Mouse (Mus musculus) intestine, embryonic 14.5 days (tissue): ENCODE results near the gene Ccdc191. TPM values are rescaled to one million over a fixed set of nuclear protein-coding genes. Genes with fewer than 3 reads are reported as not detected.

Experiments
- ATAC-seq: fragments of 200-750 bp; cut with Nextera tagmentation; replicated peaks from 2 replicates; pipeline ENCODE4 v1.8.0; 2017; ENCODE audit warnings: low read depth, moderate number of reproducible peaks, moderate TSS enrichment, moderate library complexity; ENCODE audit not compliant: low FRiP score, low TSS enrichment
- DNase-seq: peaks from one replicate; pipeline ENCODE4 v3.0.0-alpha.2; 2018; ENCODE audit warnings: low spot score
- H3K27ac ChIP-seq: fragments of 300-500 bp; sonication (generic); 2 replicates; pipeline ENCODE4 v1.5.1; 2014; ENCODE audit warnings: low read depth, mild to moderate bottlenecking, control low read depth
- H3K27me3 ChIP-seq: fragments of 300-500 bp; sonication (generic); replicated peaks from 2 replicates; pipeline ENCODE4 v1.6.1; 2014; ENCODE audit warnings: low read length, control low read depth; ENCODE audit not compliant: control insufficient read depth, insufficient read depth
- H3K36me3 ChIP-seq: fragments of 300-500 bp; sonication (generic); 2 replicates; pipeline ENCODE4 v1.6.1; 2014; ENCODE audit warnings: low read length, control low read depth; ENCODE audit not compliant: control insufficient read depth, insufficient read depth
- H3K4me1 ChIP-seq: fragments of 300-500 bp; sonication (generic); replicated peaks from 2 replicates; pipeline ENCODE4 v1.6.1; 2014; ENCODE audit warnings: low read length, control low read depth, mixed read lengths; ENCODE audit not compliant: control insufficient read depth, insufficient read depth
- H3K4me2 ChIP-seq: fragments of 300-500 bp; sonication (generic); 2 replicates; pipeline ENCODE4 v1.6.1; 2014; ENCODE audit warnings: low read length
- H3K4me3 ChIP-seq: fragments of 300-500 bp; sonication (generic); 2 replicates; pipeline ENCODE4 v1.5.1; 2014; ENCODE audit warnings: low read depth, low read length, control low read depth, mixed read lengths
- H3K9ac ChIP-seq: fragments of 300-500 bp; sonication (generic); 2 replicates; pipeline ENCODE4 v1.6.1; 2014; ENCODE audit warnings: mild to moderate bottlenecking, low read length
- H3K9me3 ChIP-seq: fragments of 300-500 bp; sonication (generic); 2 replicates; pipeline ENCODE4 v1.6.1; 2016; ENCODE audit warnings: low read length, control low read depth; ENCODE audit not compliant: control insufficient read depth
- WGBS: fragments of 180-500 bp; shearing (Covaris S2); extraction: QIAGEN DNeasy Blood & Tissue Kit; methylation state at CpG from one replicate; pipeline ENCODE4 v1.1.7; 2014; 5-methylcytosine and 5-hydroxymethylcytosine counted together
- polyA plus RNA-seq: library from polyadenylated mRNA; unstranded; fragments of >200 nt; fragmentation: Nextera tagmentation; extraction: Ambion mirVana; gene quantifications from 2 replicates; pipeline ENCODE4 v1.2.1, GENCODE M21; 2014

Gene Ccdc191
- polyA plus RNA-seq, 1 experiment from 2014 or later, result 10.8 TPM

DNA sequence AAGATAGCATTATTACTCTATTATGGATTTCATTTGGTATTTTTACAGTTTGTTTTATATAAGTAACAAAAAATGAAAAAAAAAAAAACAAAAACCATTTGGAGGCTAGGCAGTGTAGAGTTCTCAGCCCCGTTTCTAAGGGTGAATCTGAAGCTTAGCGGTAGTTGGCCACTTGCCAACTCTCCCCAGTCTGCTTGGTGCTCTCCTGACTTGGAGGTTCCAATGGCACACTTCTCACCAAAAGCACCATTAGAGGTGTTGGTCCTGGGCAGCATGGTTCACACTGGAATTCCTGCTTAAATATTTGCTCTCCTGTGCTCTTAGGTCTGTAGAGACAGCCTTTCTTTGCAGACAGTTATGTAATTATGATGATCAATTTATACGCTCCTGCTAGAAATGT, 45.8 kb downstream of the Ccdc191 start:
- ATAC-seq, result no peak
- Histone ChIP-seq H3K9me3 (no peaks in the 10 kb centered on the region), H3K36me3 (peaks cover 5% of the 10 kb centered on the region; the same call in 1 of the 2 replicates), H3K27me3 (no peaks in the 10 kb centered on the region), H3K9ac (no peak overlapping the region), H3K4me1 (no peaks in the 10 kb centered on the region), H3K4me3 (no peak overlapping the region), H3K4me2 (no peak overlapping the region), H3K27ac (no peak overlapping the region)
- 68% methylated on average over 3 of the region's 3 CpGs for WGBS
- DNase-seq, result no peak

DNA sequence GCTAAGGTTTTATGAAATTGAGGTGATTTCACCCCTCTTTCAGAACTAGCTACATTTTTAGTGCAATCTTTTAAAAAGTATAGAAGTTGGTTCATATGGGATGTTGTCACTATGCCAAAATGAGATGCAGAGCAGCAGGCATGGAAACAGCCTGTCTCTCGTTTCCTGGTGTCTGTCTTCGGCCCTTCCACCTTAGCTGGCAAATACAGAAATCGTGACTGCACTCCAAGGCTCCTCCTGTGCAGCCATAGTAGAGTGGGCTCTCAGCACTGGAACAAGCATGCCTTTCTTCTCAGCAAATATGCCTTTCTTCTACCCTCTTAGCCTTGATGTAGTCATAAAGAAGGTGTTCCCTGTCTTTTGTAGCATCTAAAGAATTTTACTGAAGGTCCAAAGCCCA, 46.3 kb downstream of the Ccdc191 start:
- DNase-seq (no peak), ATAC-seq (no peak)
- Histone ChIP-seq H3K27me3 (no peaks in the 10 kb centered on the region), H3K4me3 (no peak overlapping the region), H3K9me3 (no peaks in the 10 kb centered on the region), H3K4me2 (no peak overlapping the region), H3K4me1 (no peaks in the 10 kb centered on the region), H3K27ac (no peak overlapping the region), H3K9ac (no peak overlapping the region), H3K36me3 (peaks cover 5% of the 10 kb centered on the region; the same call in 1 of the 2 replicates)
- WGBS, result 61% methylated on average over 3 of the region's 3 CpGs

DNA sequence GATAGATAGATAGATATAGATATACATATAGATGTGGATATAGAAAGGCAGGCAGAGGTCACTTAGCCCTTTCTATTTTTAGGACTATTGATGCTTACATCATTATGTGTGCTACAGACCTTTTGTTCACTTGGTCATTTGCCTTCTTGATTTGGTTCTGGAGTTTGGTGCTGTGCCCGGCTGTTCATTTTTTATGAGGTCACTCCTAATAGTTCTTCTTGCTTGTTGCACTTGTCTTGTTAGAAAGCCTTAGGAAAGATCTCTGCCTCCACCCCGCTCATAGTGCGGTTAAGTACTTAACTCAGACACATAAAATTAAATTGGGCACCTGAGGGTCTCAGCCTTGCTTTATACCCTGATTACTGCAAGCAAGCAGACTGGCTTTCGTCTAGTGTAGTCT, 51.2 kb downstream of the Ccdc191 start:
- Histone ChIP-seq H3K4me3 (no peak overlapping the region), H3K27ac (no peak overlapping the region), H3K27me3 (no peaks in the 10 kb centered on the region), H3K4me2 (no peak overlapping the region), H3K9ac (no peak overlapping the region), H3K36me3 (peaks cover 5% of the 10 kb centered on the region; the same call in 1 of the 2 replicates), H3K4me1 (no peaks in the 10 kb centered on the region; the same call in 1 of the 2 replicates), H3K9me3 (no peaks in the 10 kb centered on the region)
- DNase-seq, result no peak
- ATAC-seq, result no peak
- 81% methylated on average over 4 of the region's 4 CpGs for WGBS

DNA sequence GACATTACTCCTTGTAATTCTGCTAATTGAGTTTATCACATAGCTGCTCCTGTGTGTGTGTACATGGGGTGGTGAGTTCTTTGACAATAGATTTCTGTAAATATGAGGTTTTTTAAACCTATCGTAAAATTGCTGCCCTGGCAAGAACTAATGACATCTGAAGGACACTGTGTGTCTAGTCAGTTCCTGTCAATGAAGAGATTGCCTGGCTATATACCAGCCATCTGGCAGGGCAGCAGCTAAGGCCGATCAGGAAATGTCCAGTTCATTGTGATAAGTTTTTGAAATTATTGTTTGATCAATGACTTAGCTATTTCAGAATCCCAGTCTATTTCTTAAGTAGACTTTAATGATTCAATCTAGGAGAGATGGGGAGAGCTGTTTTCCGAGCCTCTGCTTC, 55.8 kb downstream of the Ccdc191 start:
- Histone ChIP-seq H3K27me3 (no peaks in the 10 kb centered on the region), H3K4me2 (no peak overlapping the region), H3K9me3 (no peaks in the 10 kb centered on the region), H3K4me3 (no peak overlapping the region), H3K27ac (peak overlapping the region; percentile 9; the same call in 1 of the 2 replicates), H3K9ac (no peak overlapping the region), H3K36me3 (no peaks in the 10 kb centered on the region), H3K4me1 (no peaks in the 10 kb centered on the region; the same call in 1 of the 2 replicates)
- WGBS, result 72% methylated on average over 3 of the region's 3 CpGs
- DNase-seq, result no peak
- ATAC-seq, result no peak

DNA sequence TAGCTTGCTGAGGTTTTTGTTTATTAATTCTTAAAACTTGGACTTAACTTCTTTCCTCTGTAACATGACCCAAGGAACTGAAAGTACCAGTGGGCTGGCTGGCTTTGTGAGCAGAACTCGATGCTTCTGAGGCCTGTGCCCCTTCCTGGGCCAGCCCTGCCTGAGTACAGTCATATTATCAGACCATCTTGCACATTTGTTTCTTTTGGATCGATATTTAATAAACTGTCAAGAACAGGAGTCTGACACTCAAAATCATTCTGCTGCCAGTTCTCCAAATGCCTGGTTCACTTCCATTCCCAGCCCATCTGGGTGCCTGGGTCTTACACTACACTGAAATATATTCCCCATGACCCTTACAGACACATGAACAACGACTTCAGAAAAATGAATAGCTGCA, 56.3 kb downstream of the Ccdc191 start:
- Histone ChIP-seq H3K4me1 (no peaks in the 10 kb centered on the region; the same call in 1 of the 2 replicates), H3K4me3 (no peak overlapping the region), H3K4me2 (no peak overlapping the region), H3K27ac (peak overlapping the region; percentile 9; the same call in 1 of the 2 replicates), H3K9me3 (no peaks in the 10 kb centered on the region), H3K27me3 (no peaks in the 10 kb centered on the region), H3K9ac (no peak overlapping the region), H3K36me3 (no peaks in the 10 kb centered on the region)
- 46% methylated on average over 3 of the region's 3 CpGs for WGBS
- ATAC-seq, result no peak
- no peak for DNase-seq

DNA sequence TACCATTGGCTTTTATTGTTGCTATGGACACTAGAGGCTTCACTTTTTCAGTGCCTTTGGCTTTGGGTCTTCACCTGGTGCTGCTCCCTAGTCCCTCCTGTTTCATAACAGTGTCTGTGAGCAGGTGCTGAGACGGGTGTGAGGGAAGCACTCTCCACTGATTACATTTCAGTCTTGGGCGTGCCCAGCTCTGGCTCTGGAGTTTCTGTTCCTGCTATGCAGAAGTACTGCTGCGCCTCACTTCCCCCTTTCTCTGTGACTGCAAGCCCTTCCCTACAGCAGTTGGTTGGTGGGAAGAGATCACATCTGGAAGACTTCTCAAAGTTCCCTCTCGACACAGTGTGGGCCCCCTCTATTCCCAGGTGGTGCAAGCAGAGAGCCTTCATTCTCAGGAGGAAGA, 62.0 kb downstream of the Ccdc191 start:
- H3K27me3 ChIP-seq, result no peaks in the 10 kb centered on the region
- DNase-seq, result no peak

DNA sequence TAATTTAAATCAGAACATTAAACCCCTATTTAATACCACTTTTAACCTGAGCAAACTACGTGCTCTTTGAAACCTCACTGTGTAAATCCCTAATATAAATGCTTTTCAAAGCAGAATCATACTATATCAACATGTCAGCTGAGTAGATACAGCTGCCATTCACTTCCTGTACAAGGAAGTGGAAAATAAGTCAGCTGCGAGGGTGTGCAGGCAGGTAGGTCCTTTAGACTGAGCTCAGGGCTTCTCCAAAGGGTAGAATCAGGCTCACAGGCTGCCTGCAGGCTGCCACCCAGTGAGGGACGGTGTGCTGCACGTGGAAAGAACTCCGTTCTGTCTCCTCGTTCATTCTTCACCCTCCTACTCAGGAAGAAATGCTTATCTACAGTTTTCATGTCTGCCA, 65.3 kb downstream of the Ccdc191 start:
- DNase-seq, result peak; percentile 37
- no peak overlapping the region; the same call in 1 of the 2 replicates for H3K27ac ChIP-seq
- H3K4me3 ChIP-seq, result no peak overlapping the region
- H3K9me3 ChIP-seq, result no peaks in the 10 kb centered on the region
- H3K4me1 ChIP-seq, result no peaks in the 10 kb centered on the region; the same call in 1 of the 2 replicates
- no peaks in the 10 kb centered on the region; the same call in 1 of the 2 replicates for H3K36me3 ChIP-seq
- H3K4me2 ChIP-seq, result no peak overlapping the region
- H3K27me3 ChIP-seq, result no peaks in the 10 kb centered on the region
- 62% methylated on average over 6 of the region's 6 CpGs for WGBS
- H3K9ac ChIP-seq, result no peak overlapping the region
- ATAC-seq, result no peak

More for the DNA sequence above, 62.0 kb downstream of the Ccdc191 start:
- no peak overlapping the region for H3K4me2 ChIP-seq
- no peak overlapping the region for H3K27ac ChIP-seq
- no peak overlapping the region for H3K4me3 ChIP-seq
- H3K9ac ChIP-seq, result no peak overlapping the region
- WGBS, result 72% methylated on average over 4 of the region's 4 CpGs
- no peaks in the 10 kb centered on the region for H3K9me3 ChIP-seq
- H3K4me1 ChIP-seq, result no peaks in the 10 kb centered on the region; the same call in 1 of the 2 replicates
- no peaks in the 10 kb centered on the region for H3K36me3 ChIP-seq
- no peak for ATAC-seq

DNA sequence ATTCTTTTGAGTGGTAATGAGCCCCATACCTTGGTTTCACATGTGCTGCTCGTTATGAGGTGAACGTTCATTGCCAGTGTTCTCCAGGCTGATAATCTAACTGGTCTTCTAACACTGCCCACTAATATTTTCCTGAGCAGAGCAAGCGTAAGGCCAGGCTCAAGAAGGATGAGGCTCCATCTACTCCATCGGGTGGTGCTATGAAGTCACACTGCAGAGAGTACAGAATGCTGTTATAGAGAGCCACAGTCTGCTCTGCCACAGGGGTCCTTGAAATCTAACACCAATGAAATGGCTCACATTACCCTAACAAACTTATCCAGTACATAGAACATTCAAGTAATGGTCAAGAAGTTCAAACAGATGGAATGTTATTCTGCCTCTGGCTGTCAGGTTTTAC, 68.4 kb downstream of the Ccdc191 start:
- H3K9ac ChIP-seq, result no peak overlapping the region
- no peaks in the 10 kb centered on the region; the same call in 1 of the 2 replicates for H3K4me1 ChIP-seq
- no peaks in the 10 kb centered on the region for H3K9me3 ChIP-seq
- WGBS, result 87% methylated on average over 4 of the region's 4 CpGs
- no peak overlapping the region for H3K4me3 ChIP-seq
- no peak for ATAC-seq
- H3K4me2 ChIP-seq, result no peak overlapping the region
- H3K36me3 ChIP-seq, result peaks cover 3% of the 10 kb centered on the region; the same call in 1 of the 2 replicates
- H3K27ac ChIP-seq, result no peak overlapping the region
- no peaks in the 10 kb centered on the region for H3K27me3 ChIP-seq
- DNase-seq, result no peak

DNA sequence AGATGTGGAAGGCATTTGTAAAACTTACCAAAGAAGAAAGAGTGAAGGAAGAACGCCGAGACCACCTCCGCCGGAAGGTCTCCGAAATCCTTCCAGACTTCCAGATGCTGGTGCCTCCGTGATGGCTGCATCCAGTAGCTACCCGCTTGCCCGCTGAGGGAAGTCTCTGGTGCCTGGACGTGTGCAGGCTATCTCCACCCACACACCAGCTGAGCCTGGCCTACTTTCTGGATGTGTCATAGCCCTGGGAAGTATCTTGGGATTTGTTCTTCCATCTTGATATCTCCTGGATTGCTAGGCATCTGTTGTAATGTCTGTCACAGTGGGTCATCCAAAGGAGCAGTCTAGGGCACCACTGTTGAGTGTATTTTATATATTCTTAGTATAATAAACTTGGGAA, 73.7 kb downstream of the Ccdc191 start:
- H3K4me2 ChIP-seq, result no peak overlapping the region
- H3K9ac ChIP-seq, result no peak overlapping the region
- no peak overlapping the region for H3K27ac ChIP-seq
- 92% methylated on average over 9 of the region's 9 CpGs for WGBS
- 0 out of 2 replicates have a peak, but pooled peaks cover 3% of the 10 kb centered on the region for H3K36me3 ChIP-seq
- H3K27me3 ChIP-seq, result no peaks in the 10 kb centered on the region
- H3K9me3 ChIP-seq, result no peaks in the 10 kb centered on the region
- peak; percentile 44 for DNase-seq
- H3K4me3 ChIP-seq, result no peak overlapping the region
- no peaks in the 10 kb centered on the region for H3K4me1 ChIP-seq
- ATAC-seq, result no peak
